Mouse (Mus musculus): ENCODE data around the gene Cyp1a1.

DNA sequence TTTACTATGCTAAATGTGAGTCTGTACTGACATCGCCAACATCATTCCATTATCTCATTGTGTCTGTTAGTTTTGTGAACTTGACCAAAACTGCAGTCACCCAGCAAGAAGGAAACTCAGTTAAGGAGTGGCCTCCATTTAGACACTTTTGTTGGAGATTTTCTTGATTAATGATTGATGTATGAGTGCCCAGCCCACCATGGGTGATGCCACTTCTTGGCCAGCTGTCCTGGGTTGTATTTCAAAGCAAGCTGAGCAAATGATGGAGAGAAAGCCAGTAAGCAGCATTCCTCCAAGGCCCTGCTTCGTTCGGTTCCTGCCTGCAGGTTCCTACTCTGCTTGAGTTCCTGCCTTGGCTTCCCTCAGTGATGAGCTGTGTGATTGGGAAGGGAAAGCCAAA, 33.0 kb downstream of the Cyp1a1 start:
- TF ChIP-seq CTCF (IDR thresholded peaks at IDR 0.05; ENCODE audit: insufficient read depth, low read depth, low read length) (no peak), POLR2A (IDR thresholded peaks at IDR 0.05; ENCODE audit: insufficient read depth, low read depth, low read length) (no peak)

Measured in olfactory bulb, adult 2 months (tissue).